Mouse (Mus musculus) thymus, adult 2 months (tissue): ENCODE results near the gene Zfyve9.

ENCODE experiments used
- CTCF ChIP-seq: fragments of 200-500 bp; IDR thresholded peaks from 2 replicates; pipeline ENCODE4 v1.5.1; 2012; ENCODE audit warnings: mild to moderate bottlenecking, control low read depth, low read length, moderate library complexity, borderline replicate concordance; ENCODE audit not compliant: control insufficient read depth, poor library complexity, insufficient read depth; ENCODE audit errors: extremely low read depth
- POLR2A ChIP-seq: fragments of 200-500 bp; IDR thresholded peaks from 2 replicates; pipeline ENCODE4 v1.6.1; 2012; ENCODE audit warnings: mild to moderate bottlenecking, low read length, control low read depth, moderate library complexity; ENCODE audit not compliant: control insufficient read depth, poor library complexity, insufficient read depth; ENCODE audit errors: extremely low read depth

DNA sequence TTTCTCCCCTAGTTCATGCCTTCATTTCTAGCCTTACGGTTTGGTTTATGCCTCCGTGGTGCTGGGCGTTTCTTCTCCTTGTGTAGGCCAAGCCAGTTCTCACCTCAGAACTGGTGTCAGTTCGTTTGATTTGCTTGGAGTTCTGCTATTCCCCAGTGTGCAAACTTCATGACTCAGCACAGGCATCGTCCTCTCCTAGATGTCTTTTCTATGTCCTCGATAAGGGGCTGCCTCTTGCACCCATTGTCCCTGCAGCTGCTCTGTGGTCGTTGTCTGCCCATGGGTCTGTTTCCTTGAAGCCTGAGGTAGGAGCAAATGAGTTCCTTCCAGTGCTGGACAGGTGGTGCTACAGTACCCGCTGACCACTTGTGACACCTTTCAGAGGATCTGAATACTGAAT is 160.1 kb downstream of the Zfyve9 start:
- TF ChIP-seq POLR2A = no peak
- TF ChIP-seq CTCF = no peak
